Mouse (Mus musculus): ENCODE data around the gene Mrtfa. TPM values are rescaled to one million over a fixed set of nuclear protein-coding genes. Genes with fewer than 3 reads are reported as not detected.

Gene Mrtfa
- polyA plus RNA-seq (2015; fragmentation: Nextera tagmentation; extraction: Ambion mirVana): 16.0 and 18.0 TPM in 2 replicates

- ATAC-seq: peak; percentile 99
- no peaks in the 10 kb centered on the region for H3K9me3 ChIP-seq
- peak within 1 kb of the TSS; percentile 88 for H3K9ac ChIP-seq
- no peaks in the 10 kb centered on the region for H3K27me3 ChIP-seq (replicated peaks)
- peak within 1 kb of the TSS; percentile 74 for H3K27ac ChIP-seq
- H3K4me3 ChIP-seq (replicated peaks): peak within 1 kb of the TSS; percentile 94
- H3K4me1 ChIP-seq (replicated peaks): peaks cover 24% of the 10 kb centered on the region
- WGBS: under 1% methylated on average over 48 of the region's 48 CpGs
- H3K36me3 ChIP-seq: no peaks in the 10 kb centered on the region
- peak within 1 kb of the TSS; percentile 88 for H3K4me2 ChIP-seq (replicated peaks)
Measured at GRCm38 (mm10) chr15:81190630-81191178, at the start of gene Mrtfa. Gene Mrtfa (minus strand): TSS chr15:81190757.

DNA sequence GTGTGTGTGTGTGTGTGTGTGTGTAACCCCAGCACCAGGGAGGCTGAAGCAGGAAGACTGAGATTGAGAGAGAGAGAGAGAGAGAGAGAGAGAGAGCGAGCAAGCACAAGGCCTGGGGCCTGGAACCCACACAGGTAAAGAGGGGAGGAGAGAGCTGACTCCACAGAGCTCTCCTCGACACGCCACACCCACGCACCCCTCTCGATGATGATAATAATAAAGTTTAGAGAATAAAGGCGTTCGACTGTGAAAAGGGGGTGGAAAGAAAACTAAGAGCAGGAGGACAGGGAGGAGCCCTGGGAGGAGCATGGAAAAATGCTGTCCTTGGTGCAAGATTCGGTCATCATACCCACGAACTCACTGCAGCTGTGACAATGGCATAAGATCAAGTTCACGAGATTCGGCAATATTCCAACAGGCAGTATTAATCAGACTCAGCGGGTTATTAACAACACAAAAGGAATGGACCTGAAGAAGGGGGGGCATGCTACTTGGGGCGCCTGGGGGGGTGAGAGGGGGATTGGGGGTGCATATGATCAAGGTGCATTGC lies 49.3 kb upstream of the Mrtfa start:
- WGBS: 79% methylated on average over 13 of the region's 13 CpGs
- H3K4me3 ChIP-seq (replicated peaks): no peak overlapping the region
- ATAC-seq: no peak
- H3K27me3 ChIP-seq (replicated peaks): 0 out of 2 replicates have a peak, but pooled peaks cover 8% of the 10 kb centered on the region
- no peaks in the 10 kb centered on the region for H3K36me3 ChIP-seq
- H3K9ac ChIP-seq: no peak overlapping the region
- no peak overlapping the region for H3K27ac ChIP-seq
- no peak overlapping the region for H3K4me2 ChIP-seq (replicated peaks)
- H3K9me3 ChIP-seq: no peaks in the 10 kb centered on the region
- H3K4me1 ChIP-seq (replicated peaks): peaks cover 11% of the 10 kb centered on the region

GRCm38 (mm10) chr15:81239261-81239660 lies 48.7 kb upstream of the Mrtfa start:
- no peaks in the 10 kb centered on the region for H3K9me3 ChIP-seq
- no peak for ATAC-seq
- H3K27ac ChIP-seq: no peak overlapping the region
- no peak overlapping the region for H3K9ac ChIP-seq
- 33% methylated on average over 7 of the region's 7 CpGs for WGBS
- H3K4me1 ChIP-seq (replicated peaks): peaks cover 11% of the 10 kb centered on the region
- H3K27me3 ChIP-seq (replicated peaks): 0 out of 2 replicates have a peak, but pooled peaks cover 8% of the 10 kb centered on the region
- H3K4me2 ChIP-seq (replicated peaks): no peak overlapping the region
- no peak overlapping the region for H3K4me3 ChIP-seq (replicated peaks)
- no peaks in the 10 kb centered on the region for H3K36me3 ChIP-seq

DNA sequence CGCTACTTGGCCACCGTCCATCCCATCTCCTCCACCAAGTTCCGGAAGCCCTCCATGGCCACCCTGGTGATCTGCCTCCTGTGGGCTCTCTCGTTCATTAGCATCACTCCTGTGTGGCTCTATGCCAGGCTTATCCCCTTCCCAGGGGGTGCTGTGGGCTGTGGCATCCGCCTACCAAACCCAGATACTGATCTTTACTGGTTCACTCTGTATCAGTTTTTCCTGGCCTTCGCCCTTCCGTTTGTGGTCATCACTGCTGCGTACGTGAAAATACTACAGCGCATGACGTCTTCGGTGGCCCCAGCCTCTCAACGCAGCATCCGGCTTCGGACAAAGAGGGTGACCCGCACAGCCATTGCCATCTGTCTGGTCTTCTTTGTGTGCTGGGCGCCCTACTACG lies 46.9 kb upstream of the Mrtfa start:
- no peaks in the 10 kb centered on the region for H3K36me3 ChIP-seq
- H3K9me3 ChIP-seq: no peaks in the 10 kb centered on the region
- ATAC-seq: no peak
- no peak overlapping the region for H3K9ac ChIP-seq
- H3K4me1 ChIP-seq (replicated peaks): peaks cover 11% of the 10 kb centered on the region
- no peak overlapping the region for H3K4me3 ChIP-seq (replicated peaks)
- H3K27ac ChIP-seq: no peak overlapping the region
- no peak overlapping the region for H3K4me2 ChIP-seq (replicated peaks)
- 0 out of 2 replicates have a peak, but pooled peaks cover 8% of the 10 kb centered on the region for H3K27me3 ChIP-seq (replicated peaks)
- 91% methylated on average over 18 of the region's 18 CpGs for WGBS

- no peaks in the 10 kb centered on the region for H3K9me3 ChIP-seq
- H3K9ac ChIP-seq: peak overlapping the region; percentile 41; the same call in 1 of the 2 replicates
- peak overlapping the region; percentile 38 for H3K4me3 ChIP-seq (replicated peaks)
- peak; percentile 16; the same call in 1 of the 2 replicates for ATAC-seq
- peak overlapping the region; percentile 79 for H3K4me2 ChIP-seq (replicated peaks)
- peaks cover 11% of the 10 kb centered on the region for H3K4me1 ChIP-seq (replicated peaks)
- 8% methylated on average over 8 of the region's 8 CpGs for WGBS
- no peaks in the 10 kb centered on the region for H3K36me3 ChIP-seq
- 0 out of 2 replicates have a peak, but pooled peaks cover 8% of the 10 kb centered on the region for H3K27me3 ChIP-seq (replicated peaks)
- no peak overlapping the region for H3K27ac ChIP-seq
Measured at GRCm38 (mm10) chr15:81236062-81236461, 45.5 kb upstream of the Mrtfa start.

DNA sequence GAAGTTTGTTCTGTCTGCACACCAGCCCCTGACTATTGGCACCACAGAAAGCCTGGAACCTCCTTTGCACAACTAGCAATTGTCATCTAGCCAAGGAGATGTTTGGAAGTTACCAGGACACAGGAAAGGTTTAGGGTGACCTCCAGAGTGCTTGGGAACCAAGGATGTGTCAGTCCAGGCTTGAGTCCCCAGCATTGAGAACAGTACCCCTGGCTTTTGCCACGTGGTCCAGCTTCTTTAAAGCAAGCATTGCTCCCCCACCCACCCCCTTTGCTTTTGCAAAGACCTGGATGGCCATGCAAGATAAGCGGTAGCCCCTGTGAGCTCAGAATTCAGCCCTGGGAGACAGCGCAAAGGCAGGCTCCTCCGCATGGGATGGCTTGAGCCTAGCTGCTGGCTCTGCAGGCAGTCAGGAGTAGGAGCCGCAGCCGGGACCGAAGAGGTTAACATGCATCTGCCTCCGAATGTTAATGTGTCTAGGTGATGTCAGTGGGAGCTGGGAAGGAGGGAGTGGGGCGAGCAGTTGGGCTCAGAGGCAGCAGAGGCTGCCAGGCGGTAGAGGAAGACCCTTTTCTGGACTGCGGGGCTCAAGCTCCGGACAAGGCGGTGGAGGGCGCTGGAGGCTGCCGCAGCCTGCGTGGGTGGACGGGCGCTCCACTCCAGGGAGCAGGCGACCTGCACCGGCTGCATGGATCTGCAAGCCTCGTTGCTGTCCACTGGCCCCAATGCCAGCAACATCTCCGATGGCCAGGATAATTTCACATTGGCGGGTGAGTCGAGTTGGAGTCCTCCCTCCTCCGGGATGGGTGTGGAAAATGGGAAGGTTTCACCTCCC lies 44.7 kb upstream of the Mrtfa start, which contains the start of gene Mchr1:
Gene Mchr1, plus strand, starts transcription at position 414 of the 835 bp plus-strand sequence.
- H3K4me2 ChIP-seq (replicated peaks): peak within 1 kb of the TSS; percentile 79
- H3K4me3 ChIP-seq (replicated peaks): peak within 1 kb of the TSS; percentile 38
- H3K9ac ChIP-seq: peak within 1 kb of the TSS; percentile 41
- H3K27ac ChIP-seq: no peak within 1 kb of the TSS
- H3K4me1 ChIP-seq (replicated peaks): peaks cover 11% of the 10 kb centered on the region
- ATAC-seq: peak; percentile 71
- H3K36me3 ChIP-seq: no peaks in the 10 kb centered on the region
- 3% methylated on average over 25 of the region's 25 CpGs for WGBS
- no peaks in the 10 kb centered on the region for H3K9me3 ChIP-seq
- H3K27me3 ChIP-seq (replicated peaks): 0 out of 2 replicates have a peak, but pooled peaks cover 8% of the 10 kb centered on the region

DNA sequence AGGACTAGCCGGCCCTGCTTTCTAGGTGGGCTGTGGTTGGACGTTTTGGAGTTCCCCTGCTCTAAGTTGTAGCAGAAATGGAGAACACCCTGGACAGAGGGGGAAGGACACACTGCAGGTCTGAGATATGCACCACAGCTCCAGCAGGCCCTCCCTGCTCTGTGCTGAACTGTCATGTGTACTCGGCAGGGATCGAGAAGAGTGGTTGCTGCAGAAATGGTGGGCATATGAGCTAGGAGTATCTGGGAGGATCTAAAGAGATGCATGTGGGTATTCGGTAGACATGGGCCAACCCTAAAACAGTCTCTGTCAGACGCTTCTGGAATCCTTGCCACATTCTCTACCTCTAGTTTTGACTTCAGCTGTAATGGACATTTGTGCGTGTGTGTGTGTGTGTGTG lies 40.8 kb upstream of the Mrtfa start:
- 75% methylated on average over 7 of the region's 7 CpGs for WGBS
- no peak overlapping the region for H3K4me2 ChIP-seq (replicated peaks)
- no peaks in the 10 kb centered on the region for H3K36me3 ChIP-seq
- H3K27ac ChIP-seq: no peak overlapping the region
- ATAC-seq: no peak
- H3K4me3 ChIP-seq (replicated peaks): no peak overlapping the region
- peaks cover 11% of the 10 kb centered on the region for H3K4me1 ChIP-seq (replicated peaks)
- H3K27me3 ChIP-seq (replicated peaks): no peaks in the 10 kb centered on the region
- no peak overlapping the region for H3K9ac ChIP-seq
- no peaks in the 10 kb centered on the region for H3K9me3 ChIP-seq

DNA sequence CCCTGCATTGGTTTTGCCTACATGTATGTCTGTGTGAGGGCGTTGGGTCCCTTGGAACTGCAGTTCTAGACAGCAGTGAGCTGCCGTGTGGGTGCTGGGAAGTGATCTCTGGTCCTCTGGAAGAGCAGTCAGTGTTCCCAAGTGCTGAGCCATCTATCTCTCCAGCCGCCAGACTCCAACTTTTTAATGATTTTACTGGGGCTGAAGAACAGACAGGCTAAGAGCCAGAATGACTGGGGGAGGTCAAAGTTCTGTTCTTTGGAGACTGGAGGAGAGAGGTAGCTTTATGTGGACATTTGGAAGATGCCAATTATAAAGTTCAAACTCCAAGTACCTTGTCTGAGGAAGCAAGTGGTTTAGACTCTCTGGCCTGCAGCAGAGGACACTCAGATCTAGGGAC lies 39.2 kb upstream of the Mrtfa start:
- no peak overlapping the region for H3K27ac ChIP-seq
- ATAC-seq: no peak; the same call in 1 of the 2 replicates
- no peaks in the 10 kb centered on the region for H3K9me3 ChIP-seq
- no peaks in the 10 kb centered on the region for H3K4me1 ChIP-seq (replicated peaks)
- WGBS: 36% methylated on average over 3 of the region's 3 CpGs
- H3K4me2 ChIP-seq (replicated peaks): no peak overlapping the region
- H3K36me3 ChIP-seq: no peaks in the 10 kb centered on the region
- H3K4me3 ChIP-seq (replicated peaks): no peak overlapping the region
- H3K27me3 ChIP-seq (replicated peaks): no peaks in the 10 kb centered on the region
- H3K9ac ChIP-seq: no peak overlapping the region

DNA sequence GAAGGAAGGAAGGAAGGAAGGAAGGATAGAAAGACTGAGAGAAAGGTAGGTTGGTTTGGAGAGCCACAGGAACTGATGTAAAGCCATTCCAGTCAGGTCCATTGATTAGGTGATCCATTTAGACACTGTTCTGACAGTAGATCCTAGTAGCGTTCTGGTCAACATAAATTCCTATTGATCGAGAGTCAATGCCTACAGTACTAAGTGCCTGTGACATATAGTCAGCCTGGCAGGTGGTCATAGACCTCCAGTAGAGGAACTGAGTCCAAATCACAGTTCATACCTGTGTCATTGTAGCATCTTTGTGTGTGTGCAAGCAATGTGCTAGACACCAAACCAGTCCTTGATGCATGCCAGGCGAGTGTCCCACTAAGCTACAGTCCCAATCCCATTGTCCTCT lies 37.7 kb upstream of the Mrtfa start:
- WGBS: 93% methylated on average over 3 of the region's 3 CpGs
- ATAC-seq: no peak
- Histone ChIP-seq H3K4me3 (replicated peaks) (no peak overlapping the region), H3K36me3 (no peaks in the 10 kb centered on the region), H3K4me1 (replicated peaks) (no peaks in the 10 kb centered on the region), H3K9me3 (no peaks in the 10 kb centered on the region), H3K4me2 (replicated peaks) (no peak overlapping the region), H3K27me3 (replicated peaks) (no peaks in the 10 kb centered on the region), H3K9ac (no peak overlapping the region), H3K27ac (no peak overlapping the region)

DNA sequence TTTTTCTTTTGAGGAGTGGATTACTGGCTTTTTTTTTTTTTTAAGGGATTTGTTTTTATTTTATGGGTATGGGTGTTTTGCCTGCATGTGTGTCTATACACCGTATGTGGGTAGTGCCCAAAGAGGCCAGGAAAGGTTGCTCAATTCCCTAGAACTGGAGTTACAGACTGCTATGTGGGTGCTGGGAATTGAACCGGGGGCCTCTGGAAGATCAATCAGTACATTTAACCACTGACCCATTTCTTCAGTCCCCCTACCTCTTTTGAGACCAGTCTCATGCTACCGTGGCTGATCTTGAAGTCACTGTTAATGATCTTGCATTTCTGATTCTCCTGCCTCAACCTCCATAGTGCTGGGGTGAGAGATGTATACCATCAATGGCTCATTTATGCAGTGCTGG lies 36.7 kb upstream of the Mrtfa start:
- no peak overlapping the region for H3K9ac ChIP-seq
- no peaks in the 10 kb centered on the region for H3K36me3 ChIP-seq
- H3K27me3 ChIP-seq (replicated peaks): no peaks in the 10 kb centered on the region
- H3K4me1 ChIP-seq (replicated peaks): no peaks in the 10 kb centered on the region
- no peak overlapping the region for H3K4me2 ChIP-seq (replicated peaks)
- H3K4me3 ChIP-seq (replicated peaks): no peak overlapping the region
- no peak for ATAC-seq
- WGBS: 88% methylated on average over 3 of the region's 3 CpGs
- H3K9me3 ChIP-seq: no peaks in the 10 kb centered on the region
- H3K27ac ChIP-seq: no peak overlapping the region

GRCm38 (mm10) chr15:81226796-81227195 lies 36.2 kb upstream of the Mrtfa start:
- H3K27me3 ChIP-seq (replicated peaks): no peaks in the 10 kb centered on the region
- H3K27ac ChIP-seq: no peak overlapping the region
- H3K4me2 ChIP-seq (replicated peaks): no peak overlapping the region
- H3K4me1 ChIP-seq (replicated peaks): no peaks in the 10 kb centered on the region
- H3K36me3 ChIP-seq: no peaks in the 10 kb centered on the region
- no peak overlapping the region for H3K9ac ChIP-seq
- no peak for ATAC-seq
- no peaks in the 10 kb centered on the region for H3K9me3 ChIP-seq
- WGBS: 73% methylated on average over 4 of the region's 4 CpGs
- H3K4me3 ChIP-seq (replicated peaks): no peak overlapping the region

GRCm38 (mm10) chr15:81225732-81226131 lies 35.2 kb upstream of the Mrtfa start:
- no peaks in the 10 kb centered on the region for H3K9me3 ChIP-seq
- H3K27ac ChIP-seq: no peak overlapping the region
- WGBS: 72% methylated on average over 6 of the region's 6 CpGs
- ATAC-seq: no peak
- H3K9ac ChIP-seq: no peak overlapping the region
- no peak overlapping the region for H3K4me3 ChIP-seq (replicated peaks)
- no peaks in the 10 kb centered on the region for H3K27me3 ChIP-seq (replicated peaks)
- H3K36me3 ChIP-seq: no peaks in the 10 kb centered on the region
- no peak overlapping the region for H3K4me2 ChIP-seq (replicated peaks)
- no peaks in the 10 kb centered on the region for H3K4me1 ChIP-seq (replicated peaks)

Data from intestine, embryonic 15.5 days (tissue).